In the genomic region with DNA sequence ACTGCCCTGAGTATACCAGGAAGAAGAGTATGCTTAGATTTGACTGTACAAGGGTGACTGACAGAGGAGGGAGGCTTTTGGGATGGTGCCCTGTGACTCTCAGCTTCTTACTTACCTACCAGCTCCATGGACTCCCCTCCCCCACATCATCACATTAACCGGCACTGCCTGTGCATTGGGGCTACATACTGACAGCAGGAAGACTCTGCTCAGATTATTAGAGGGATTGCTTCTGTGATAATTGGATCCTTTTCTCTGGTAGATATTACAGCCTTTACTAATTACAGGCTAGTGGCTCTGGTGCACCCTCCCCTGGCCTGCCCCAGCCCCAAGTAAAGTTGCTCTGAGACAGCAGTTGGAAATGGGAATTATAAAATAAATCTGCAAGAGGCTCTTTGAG, we compare ENCODE assay signal across 28 mouse cellular contexts. TPM values are rescaled to one million over a fixed set of nuclear protein-coding genes. Genes with fewer than 3 reads are reported as not detected.
DNase-seq lines count a peak whose midpoint lies in the region; ATAC-seq and TF ChIP-seq lines count a peak whose summit lies in the region.
"Had no signal": no experiment of that assay in that cellular context is flagged by ENCODE, and none has a peak within 500 bp of the region (broad histone marks: within the 10 kb centered on the region; RNA-seq: fewer than 3 reads in every experiment).

No protein-coding gene starts in this region.

- no peak for TF ChIP-seq POLR2A in brain, embryonic 14.5 days (IDR thresholded peaks at IDR 0.05; ENCODE audit: borderline replicate concordance, extremely low read depth, insufficient read depth, insufficient read length, poor library complexity, severe bottlenecking)

- H3K4me2 ChIP-seq in forebrain, embryonic 11.5 days (ENCODE audit: low read depth, low read length, severe bottlenecking) = no peak overlapping the region
- H3K4me2 ChIP-seq in midbrain, embryonic 12.5 days (replicated peaks) = no peak overlapping the region
- H3K4me2 ChIP-seq in hindbrain, embryonic 16.5 days (ENCODE audit: low read length) = no peak overlapping the region
- H3K4me2 ChIP-seq: heart, embryonic 15.5 days; intestine, embryonic 15.5 days had no signal

- intact Hi-C loops in heart, postnatal 36 days (cut with DNase I) = no loop called here

- no peak overlapping the region for H3K9ac ChIP-seq in forebrain, embryonic 11.5 days (ENCODE audit: low read length)
- H3K9ac ChIP-seq in midbrain, embryonic 12.5 days (replicated peaks) = no peak overlapping the region
- no peak overlapping the region for H3K9ac ChIP-seq in hindbrain, embryonic 16.5 days (ENCODE audit: low read depth, low read length)
- H3K9ac ChIP-seq: heart, embryonic 15.5 days; intestine, embryonic 15.5 days had no signal

- no peak overlapping the region for H3K27ac ChIP-seq in forebrain, embryonic 11.5 days (ENCODE audit: low read depth, low read length)
- H3K27ac ChIP-seq in forebrain, embryonic 10.5 days = no peak overlapping the region
- H3K27ac ChIP-seq in midbrain, embryonic 12.5 days (replicated peaks) = no peak overlapping the region
- H3K27ac ChIP-seq in midbrain, embryonic 10.5 days (replicated peaks) = no peak overlapping the region
- no peak overlapping the region for H3K27ac ChIP-seq in hindbrain, embryonic 16.5 days (ENCODE audit: low read depth, low read length)
- H3K27ac ChIP-seq: embryonic facial prominence, embryonic 10.5 days; heart, embryonic 15.5 days; intestine, embryonic 15.5 days; macrophage had no signal

- 0 out of 2 replicates have a peak, but pooled peaks have one; percentile 49 for ATAC-seq in forebrain, embryonic 11.5 days (replicated peaks; ENCODE audit: low FRiP score)
- ATAC-seq in midbrain, embryonic 12.5 days (ENCODE audit: low FRiP score, low read depth) = peak; percentile 6; the same call in 1 of the 2 replicates
- peak; percentile 69; the same call in 1 of the 2 replicates for ATAC-seq in hindbrain, embryonic 16.5 days
- ATAC-seq: intestine, embryonic 15.5 days had no signal

- no peaks in the 10 kb centered on the region for H3K4me1 ChIP-seq in forebrain, embryonic 11.5 days (replicated peaks; ENCODE audit: control insufficient read depth, insufficient read depth, low read length)
- H3K4me1 ChIP-seq in forebrain, embryonic 10.5 days = no peaks in the 10 kb centered on the region
- 0 out of 2 replicates have a peak, but pooled peaks cover 3% of the 10 kb centered on the region for H3K4me1 ChIP-seq in midbrain, embryonic 12.5 days
- no peaks in the 10 kb centered on the region for H3K4me1 ChIP-seq in midbrain, embryonic 10.5 days
- no peaks in the 10 kb centered on the region for H3K4me1 ChIP-seq in hindbrain, embryonic 16.5 days (ENCODE audit: control insufficient read depth, insufficient read depth, low read depth, low read length)
- H3K4me1 ChIP-seq: heart, embryonic 15.5 days; intestine, embryonic 15.5 days had no signal

- H3K4me3 ChIP-seq in forebrain, embryonic 11.5 days (ENCODE audit: low read depth, low read length) = no peak overlapping the region
- H3K4me3 ChIP-seq in forebrain, embryonic 10.5 days = no peak overlapping the region
- H3K4me3 ChIP-seq in midbrain, embryonic 12.5 days = no peak overlapping the region
- no peak overlapping the region for H3K4me3 ChIP-seq in midbrain, embryonic 10.5 days
- H3K4me3 ChIP-seq in hindbrain, embryonic 16.5 days (ENCODE audit: low read length) = no peak overlapping the region
- H3K4me3 ChIP-seq: embryonic facial prominence, embryonic 10.5 days; heart, embryonic 15.5 days; intestine, embryonic 15.5 days had no signal

- TF ChIP-seq CTCF in brain, embryonic 14.5 days (IDR thresholded peaks at IDR 0.05; ENCODE audit: borderline replicate concordance, extremely low read depth, insufficient read depth, insufficient read length) = no peak

- DNase-seq in forebrain, embryonic 11.5 days (ENCODE audit: low spot score) = no peak
- DNase-seq in forebrain, embryonic 10.5 days (ENCODE audit: extremely low spot score, low spot score) = no peak
- no peak for DNase-seq in midbrain, embryonic 10.5 days (ENCODE audit: low spot score)
- DNase-seq in brain, embryonic 14.5 days (ENCODE audit: low read depth) = peak; percentile 61
- no peak for DNase-seq in Muller cell, postnatal 12 days (ENCODE audit: inconsistent ontology term)
- no peak for DNase-seq in heart, postnatal 36 days
- DNase-seq: adrenal gland, postnatal 14 days; cerebellum, adult 9-11 months; gastrocnemius, postnatal 25 days; heart, postnatal 4 days; kidney, adult 8-10 months; kidney, postnatal 10 days; left cerebral cortex, postnatal 4 days; liver; thymus, adult 18-20 months; thymus, postnatal 36 days had no signal

- H3K36me3 ChIP-seq in forebrain, embryonic 11.5 days (ENCODE audit: control insufficient read depth, insufficient read depth, low read length) = no peaks in the 10 kb centered on the region
- H3K36me3 ChIP-seq in forebrain, embryonic 10.5 days (replicated peaks) = no peaks in the 10 kb centered on the region
- no peaks in the 10 kb centered on the region for H3K36me3 ChIP-seq in midbrain, embryonic 12.5 days
- no peaks in the 10 kb centered on the region for H3K36me3 ChIP-seq in midbrain, embryonic 10.5 days
- H3K36me3 ChIP-seq in hindbrain, embryonic 16.5 days (ENCODE audit: control insufficient read depth, insufficient read depth, low read length) = no peaks in the 10 kb centered on the region
- H3K36me3 ChIP-seq: embryonic facial prominence, embryonic 10.5 days; heart, embryonic 15.5 days; intestine, embryonic 15.5 days had no signal

- no peaks in the 10 kb centered on the region for H3K27me3 ChIP-seq in forebrain, embryonic 11.5 days (ENCODE audit: control insufficient read depth, insufficient read depth, low read length)
- no peaks in the 10 kb centered on the region for H3K27me3 ChIP-seq in forebrain, embryonic 10.5 days (ENCODE audit: poor library complexity, severe bottlenecking)
- H3K27me3 ChIP-seq in midbrain, embryonic 12.5 days = no peaks in the 10 kb centered on the region
- H3K27me3 ChIP-seq in midbrain, embryonic 10.5 days (ENCODE audit: low read depth, poor library complexity, severe bottlenecking) = no peaks in the 10 kb centered on the region
- no peaks in the 10 kb centered on the region for H3K27me3 ChIP-seq in hindbrain, embryonic 16.5 days (replicated peaks; ENCODE audit: control insufficient read depth, insufficient read depth, low read length)
- H3K27me3 ChIP-seq: heart, embryonic 15.5 days; intestine, embryonic 15.5 days had no signal

- H3K9me3 ChIP-seq in forebrain, embryonic 11.5 days (ENCODE audit: control insufficient read depth, low read length) = no peaks in the 10 kb centered on the region
- no peaks in the 10 kb centered on the region for H3K9me3 ChIP-seq in forebrain, embryonic 10.5 days
- no peaks in the 10 kb centered on the region for H3K9me3 ChIP-seq in midbrain, embryonic 12.5 days
- no peaks in the 10 kb centered on the region for H3K9me3 ChIP-seq in midbrain, embryonic 10.5 days (replicated peaks)
- H3K9me3 ChIP-seq in hindbrain, embryonic 16.5 days (ENCODE audit: control insufficient read depth, low read length) = no peaks in the 10 kb centered on the region
- H3K9me3 ChIP-seq: embryonic facial prominence, embryonic 10.5 days; heart, embryonic 15.5 days; intestine, embryonic 15.5 days had no signal

- WGBS in forebrain, embryonic 11.5 days = 82% methylated on average over 1 of the region's 1 CpGs
- 59% methylated on average over 1 of the region's 1 CpGs for WGBS in forebrain, embryonic 10.5 days
- WGBS in midbrain, embryonic 12.5 days = 59% methylated on average over 1 of the region's 1 CpGs
- 88% methylated on average over 1 of the region's 1 CpGs for WGBS in midbrain, embryonic 10.5 days
- 52% methylated on average over 1 of the region's 1 CpGs for WGBS in hindbrain, embryonic 16.5 days

RNA-seq across cellular contexts. Expression of a gene that starts 1.6 kb away (rescaled TPM):
- polyA plus RNA-seq in forebrain, embryonic 11.5 days (2014; fragmentation: Nextera tagmentation; extraction: Ambion mirVana) = 0.08 TPM in 1 of 2 replicates, not detected in the other
- polyA plus RNA-seq in forebrain, embryonic 10.5 days (2016; fragmentation: Nextera tagmentation; extraction: Ambion mirVana) = not detected in 2 replicates
- 0.12 TPM in 1 of 2 replicates, not detected in the other for polyA plus RNA-seq in midbrain, embryonic 12.5 days (2016; fragmentation: Nextera tagmentation; extraction: Ambion mirVana)
- 0.07 TPM in 1 of 2 replicates, not detected in the other for polyA plus RNA-seq in midbrain, embryonic 10.5 days (2016; fragmentation: Nextera tagmentation; extraction: Ambion mirVana)
- 0.03 TPM in 1 of 2 replicates, not detected in the other for polyA plus RNA-seq in brain, embryonic 14.5 days (2012; rRNA removed)
- 0.14 and 0.17 TPM in 2 replicates for polyA plus RNA-seq in hindbrain, embryonic 16.5 days (2015; fragmentation: Nextera tagmentation; extraction: Ambion mirVana)
- not detected for total RNA-seq in heart, postnatal 36 days (2021)
- total RNA-seq: adrenal gland, postnatal 14 days; heart, postnatal 4 days had no signal
- polyA plus RNA-seq: embryonic facial prominence, embryonic 10.5 days; liver, embryonic 16.5 days; macrophage; small intestine, adult 2 months had no signal

RNA-seq across cellular contexts. Expression of a gene that starts 17.2 kb away (rescaled TPM):
- polyA plus RNA-seq in forebrain, embryonic 11.5 days (2014; fragmentation: Nextera tagmentation; extraction: Ambion mirVana) = not detected in 2 replicates
- not detected in 2 replicates for polyA plus RNA-seq in forebrain, embryonic 10.5 days (2016; fragmentation: Nextera tagmentation; extraction: Ambion mirVana)
- not detected in 2 replicates for polyA plus RNA-seq in midbrain, embryonic 12.5 days (2016; fragmentation: Nextera tagmentation; extraction: Ambion mirVana)
- not detected in 2 replicates for polyA plus RNA-seq in midbrain, embryonic 10.5 days (2016; fragmentation: Nextera tagmentation; extraction: Ambion mirVana)
- not detected in 2 replicates for polyA plus RNA-seq in brain, embryonic 14.5 days (2012; rRNA removed)
- polyA plus RNA-seq in hindbrain, embryonic 16.5 days (2015; fragmentation: Nextera tagmentation; extraction: Ambion mirVana) = not detected in 2 replicates
- total RNA-seq in heart, postnatal 36 days (2021) = not detected
- total RNA-seq: adrenal gland, postnatal 14 days; gastrocnemius, postnatal 25 days; heart, postnatal 4 days; layer of hippocampus, postnatal 14 days; left cerebral cortex, adult 8-10 months; left cerebral cortex, postnatal 4 days had no signal
- polyA plus RNA-seq: cortical plate, adult 2 months; embryonic facial prominence, embryonic 10.5 days; heart, embryonic 15.5 days; liver, embryonic 16.5 days; lung, embryonic 16.5 days; macrophage had no signal

Comparison
In these comparisons a context has a peak if more than half of its experiments do, and no peak if none do; other contexts are left out.
1. ATAC-seq: peak in every context shown above with its lines; median percentile 69 in hindbrain, embryonic 16.5 days; 49 in forebrain, embryonic 11.5 days; 6 in midbrain, embryonic 12.5 days.